Mouse (Mus musculus): ENCODE data around the gene Sfn. TPM values are rescaled to one million over a fixed set of nuclear protein-coding genes. Genes with fewer than 3 reads are reported as not detected.

Sfn gene
- not detected for polyA plus RNA-seq (2014; fragmentation: Illumina TruSeq; extraction: RNeasy Lipid Tissue Mini Kit (QIAGEN cat#74804))

DNA sequence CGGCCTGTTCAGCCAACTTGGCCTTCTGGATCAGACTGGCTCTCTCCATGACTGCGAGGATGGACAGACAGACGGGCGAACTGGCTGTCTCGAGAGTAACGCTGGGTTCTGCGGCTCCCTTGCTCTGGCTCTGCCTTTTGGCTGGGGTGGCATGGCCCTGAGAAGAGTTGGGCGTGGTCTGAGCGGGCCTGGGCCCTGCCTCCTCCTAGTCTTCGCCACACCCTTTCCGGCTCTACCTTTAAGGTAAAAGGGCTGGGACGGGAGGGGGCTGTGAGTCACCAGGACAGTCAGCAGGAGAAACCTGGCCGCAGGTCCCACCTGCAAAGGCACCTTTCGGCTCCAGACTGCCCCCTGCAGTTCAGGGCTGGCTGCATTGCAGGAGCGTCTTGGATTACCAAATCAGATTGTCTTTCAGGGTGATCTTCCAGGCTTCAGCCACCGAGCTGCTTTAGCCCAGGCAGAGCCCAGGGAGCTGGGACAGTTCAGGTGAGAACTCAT lies at the start of gene Sfn:
TSS of gene Sfn (minus strand) at position 448 of the 498 bp plus-strand sequence.

DNA sequence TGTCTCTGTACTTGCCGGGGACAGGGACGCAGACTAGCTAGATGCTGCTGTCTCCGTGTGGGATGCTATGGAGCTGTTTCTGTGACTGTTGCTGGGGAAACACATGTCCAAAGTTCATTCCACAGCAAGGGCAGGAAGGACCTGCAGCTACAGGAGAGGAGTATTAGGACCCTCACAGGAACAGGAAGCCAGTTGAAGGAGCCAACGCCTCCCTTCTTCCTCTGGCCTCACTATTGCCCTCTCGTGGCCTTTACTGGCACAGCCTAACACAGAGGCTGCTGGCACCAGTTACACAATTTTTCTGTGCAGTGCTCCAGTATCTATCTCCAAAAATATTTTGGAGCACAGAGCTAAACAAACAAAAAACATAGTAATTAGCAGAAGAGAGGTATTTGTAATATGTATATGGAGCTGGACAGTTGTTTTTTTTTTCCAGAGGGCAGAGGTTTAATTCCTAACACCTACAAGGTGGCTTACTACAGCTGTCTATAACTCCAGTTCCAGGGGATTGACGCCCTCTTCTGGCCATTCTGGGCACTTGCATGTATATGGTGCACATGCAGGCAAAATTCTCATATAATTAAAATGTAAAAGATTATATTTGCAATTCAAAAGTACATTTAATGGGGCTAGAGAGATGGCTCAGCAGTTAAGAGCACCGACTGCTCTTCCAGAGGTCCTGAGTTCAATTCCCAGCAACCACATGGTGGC lies 48.2 kb upstream of the Sfn start, which contains the start of gene Zdhhc18:
TSS of gene Zdhhc18 (minus strand) at position 166 of the 711 bp plus-strand sequence.

DNA sequence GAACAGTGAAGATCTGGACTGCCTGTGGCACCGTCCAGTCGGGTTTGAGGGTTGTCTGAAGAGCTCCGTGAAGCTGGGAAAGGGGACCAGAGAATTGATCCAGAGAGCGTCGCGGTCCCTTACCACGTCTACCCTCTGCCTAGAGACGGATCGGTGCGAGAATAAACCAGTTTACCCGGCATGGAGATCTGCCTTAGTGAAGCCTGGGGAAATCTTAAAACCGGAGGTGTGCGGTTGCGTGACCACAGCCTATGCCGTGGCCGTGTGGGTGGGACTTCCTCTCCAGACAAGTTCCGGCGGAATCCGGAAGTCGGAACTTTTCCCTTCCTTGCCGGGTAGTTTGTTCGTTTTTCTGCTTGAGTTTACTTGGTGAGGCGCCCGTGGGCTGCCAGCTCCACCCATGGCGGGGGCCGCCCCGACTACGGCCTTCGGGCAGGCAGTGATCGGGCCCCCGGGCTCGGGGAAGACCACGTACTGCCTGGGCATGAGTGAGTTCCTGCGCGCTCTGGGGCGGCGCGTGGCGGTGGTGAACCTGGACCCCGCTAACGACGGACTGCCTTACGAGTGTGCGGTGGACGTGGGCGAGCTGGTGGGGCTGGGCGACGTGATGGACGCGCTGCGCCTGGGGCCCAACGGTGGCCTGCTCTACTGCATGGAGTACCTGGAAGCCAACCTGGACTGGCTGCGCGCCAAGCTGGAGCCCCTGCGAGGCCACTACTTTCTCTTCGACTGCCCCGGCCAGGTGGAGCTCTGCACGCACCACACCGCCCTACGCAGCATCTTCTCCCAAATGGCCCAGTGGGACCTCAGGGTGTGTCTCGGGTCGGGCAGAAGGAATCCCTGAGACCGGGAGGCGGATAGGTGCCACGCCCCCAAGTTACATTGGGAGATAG lies 17.7 kb downstream of the Sfn start, which contains the start of gene Gpn2:
TSS of gene Gpn2 (plus strand) at position 304 of the 893 bp plus-strand sequence.

DNA sequence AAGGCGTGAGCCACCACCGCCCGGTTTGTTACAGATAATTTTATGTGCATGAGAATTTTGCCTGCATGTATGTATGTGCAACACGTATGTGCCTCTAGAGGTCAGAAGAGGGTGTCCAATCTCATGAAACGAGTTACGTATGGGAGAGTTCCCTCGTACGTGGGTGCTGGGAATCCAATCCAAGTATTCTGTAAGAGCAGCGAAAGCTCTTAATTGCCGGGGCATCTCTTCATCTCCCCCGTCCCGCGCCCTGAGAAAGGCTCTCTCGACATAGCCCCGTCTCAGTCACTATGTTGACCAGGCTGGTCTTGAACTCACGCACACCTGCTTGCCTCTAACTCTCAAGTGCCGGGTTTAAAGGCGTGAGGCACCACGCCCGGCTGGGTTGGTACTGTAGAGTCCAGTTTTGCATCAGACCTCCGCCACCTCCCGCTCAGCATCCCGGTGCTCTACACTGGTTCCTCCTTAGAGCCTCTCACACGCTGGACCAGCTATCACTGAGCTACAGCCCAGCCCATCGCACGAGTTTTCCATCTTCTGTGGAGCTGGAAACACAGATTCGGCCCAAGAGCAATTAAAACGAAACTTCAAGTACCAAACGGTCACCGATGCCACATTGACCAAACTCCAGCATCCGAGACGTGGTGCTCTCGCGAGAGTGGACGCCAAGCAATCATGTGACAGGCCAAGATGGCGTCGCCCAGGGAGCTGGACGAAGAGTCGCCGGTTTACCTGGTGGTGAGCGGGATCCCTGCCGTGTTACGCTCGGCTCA lies 27.7 kb downstream of the Sfn start, which contains the start of gene Gpatch3:
TSS of gene Gpatch3 (plus strand) at position 676 of the 773 bp plus-strand sequence.

DNA sequence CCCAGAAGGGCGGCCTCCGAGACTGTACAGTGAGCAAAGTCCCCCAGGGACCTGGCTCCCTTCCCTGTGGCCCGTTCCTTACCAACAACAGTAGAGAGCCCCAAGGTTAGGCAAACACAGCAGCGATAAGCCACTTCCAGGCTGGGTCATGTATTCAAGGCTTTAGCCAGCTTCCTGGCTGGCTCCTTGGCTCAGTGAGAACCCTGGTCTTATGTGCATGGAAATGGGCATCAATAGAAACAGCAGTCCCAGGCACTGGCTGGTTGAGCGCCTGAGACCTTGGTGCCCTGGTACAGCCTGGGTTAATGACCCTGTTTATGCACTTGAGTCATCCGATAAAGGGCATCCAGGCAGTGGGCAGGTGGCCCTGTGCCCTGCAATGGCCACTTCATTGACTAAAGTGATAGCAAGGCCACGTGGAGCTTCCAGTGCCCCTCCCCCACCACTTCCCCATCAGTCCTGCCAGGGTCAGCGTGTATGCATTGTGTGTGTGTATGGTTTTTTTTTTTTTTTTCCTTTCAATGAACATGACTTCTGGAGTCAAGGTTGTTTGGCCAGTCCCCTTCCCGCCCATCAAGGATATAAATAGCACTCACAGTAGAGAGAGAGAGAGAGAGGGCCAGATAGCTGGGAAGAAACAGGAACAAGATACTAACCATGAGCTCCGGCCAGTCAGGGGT lies 49.1 kb downstream of the Sfn start, which contains the start of gene Nr0b2:
TSS of gene Nr0b2 (plus strand) at position 609 of the 680 bp plus-strand sequence.

Other genes starting within 250 kb of the Sfn start
- gene Wdtc1, start 248.7 kb downstream of the Sfn start, polyA plus RNA-seq (2014; fragmentation: Illumina TruSeq; extraction: RNeasy Lipid Tissue Mini Kit (QIAGEN cat#74804)) = 2.3 TPM
- 1.7 TPM for gene Slc9a1, start 232.5 kb downstream of the Sfn start, polyA plus RNA-seq (2014; fragmentation: Illumina TruSeq; extraction: RNeasy Lipid Tissue Mini Kit (QIAGEN cat#74804))
- 0.46 TPM for gene Tent5b, start 122.0 kb downstream of the Sfn start, polyA plus RNA-seq (2014; fragmentation: Illumina TruSeq; extraction: RNeasy Lipid Tissue Mini Kit (QIAGEN cat#74804))
- not detected for gene Trnp1, start 103.6 kb downstream of the Sfn start, polyA plus RNA-seq (2014; fragmentation: Illumina TruSeq; extraction: RNeasy Lipid Tissue Mini Kit (QIAGEN cat#74804))
- gene Kdf1, start 83.2 kb downstream of the Sfn start, polyA plus RNA-seq (2014; fragmentation: Illumina TruSeq; extraction: RNeasy Lipid Tissue Mini Kit (QIAGEN cat#74804)) = not detected
- gene Nudc, start 56.2 kb downstream of the Sfn start, polyA plus RNA-seq (2014; fragmentation: Illumina TruSeq; extraction: RNeasy Lipid Tissue Mini Kit (QIAGEN cat#74804)) = 38.6 TPM
- not detected for gene Nr0b2, start 48.8 kb downstream of the Sfn start, polyA plus RNA-seq (2014; fragmentation: Illumina TruSeq; extraction: RNeasy Lipid Tissue Mini Kit (QIAGEN cat#74804))
- gene Gpatch3, start 27.4 kb downstream of the Sfn start, polyA plus RNA-seq (2014; fragmentation: Illumina TruSeq; extraction: RNeasy Lipid Tissue Mini Kit (QIAGEN cat#74804)) = not detected
- not detected for gene Gpn2, start 17.8 kb downstream of the Sfn start, polyA plus RNA-seq (2014; fragmentation: Illumina TruSeq; extraction: RNeasy Lipid Tissue Mini Kit (QIAGEN cat#74804))
- gene Zdhhc18, start 48.0 kb upstream of the Sfn start, polyA plus RNA-seq (2014; fragmentation: Illumina TruSeq; extraction: RNeasy Lipid Tissue Mini Kit (QIAGEN cat#74804)) = 2.2 TPM
- 3.8 TPM for gene Pigv, start 70.5 kb upstream of the Sfn start, polyA plus RNA-seq (2014; fragmentation: Illumina TruSeq; extraction: RNeasy Lipid Tissue Mini Kit (QIAGEN cat#74804))
- 28.5 TPM for gene Arid1a, start 154.6 kb upstream of the Sfn start, polyA plus RNA-seq (2014; fragmentation: Illumina TruSeq; extraction: RNeasy Lipid Tissue Mini Kit (QIAGEN cat#74804))